Mouse (Mus musculus) urinary bladder, adult 18-20 months (tissue): ENCODE results near the gene 4930404N11Rik.

Experiments used
- DNase-seq, 2 experiments: peaks; one replicate each; pipeline ENCODE4 v3.0.0; 2022; ENCODE audit warnings: low spot score in 2 of 2, mixed read lengths in 2 of 2

4930404N11Rik gene

DNA sequence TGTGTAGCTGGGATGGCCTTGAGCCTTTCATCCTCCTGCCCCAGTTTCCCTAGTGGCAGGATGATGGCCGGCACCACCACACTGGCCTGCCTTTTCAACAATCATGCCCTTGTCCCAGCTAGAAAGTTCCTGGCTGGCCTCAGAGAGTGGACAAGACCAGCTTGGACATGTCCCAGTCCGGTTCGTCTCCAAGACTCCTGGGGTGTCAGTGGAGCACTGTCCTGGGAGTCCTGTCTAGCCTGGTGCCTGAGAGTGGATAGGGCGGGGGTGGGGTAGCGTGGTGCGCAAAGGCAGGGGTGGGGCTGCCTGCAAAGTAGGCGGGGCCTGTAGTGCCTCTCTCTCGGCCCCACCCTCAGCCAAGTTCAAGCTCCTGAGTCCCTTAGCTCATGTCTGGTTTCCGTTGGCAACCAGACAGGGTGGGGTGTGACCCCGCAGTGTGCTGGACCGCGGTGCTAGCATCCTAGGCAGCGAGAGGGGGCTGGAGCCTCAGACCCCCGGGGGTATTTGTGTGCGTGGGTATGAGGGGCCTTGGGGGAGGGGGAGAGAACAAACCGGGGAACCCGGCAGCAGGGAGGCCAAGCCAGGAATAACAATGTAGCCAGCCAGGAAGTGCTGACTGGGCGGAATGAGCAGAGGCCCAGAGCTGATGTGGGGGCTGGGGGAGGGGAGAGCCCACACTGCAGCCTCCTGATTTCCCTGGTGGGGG is 36.1 kb upstream of the 4930404N11Rik start:
- peak in 1 of 2 experiments; percentile 74 for DNase-seq

DNA sequence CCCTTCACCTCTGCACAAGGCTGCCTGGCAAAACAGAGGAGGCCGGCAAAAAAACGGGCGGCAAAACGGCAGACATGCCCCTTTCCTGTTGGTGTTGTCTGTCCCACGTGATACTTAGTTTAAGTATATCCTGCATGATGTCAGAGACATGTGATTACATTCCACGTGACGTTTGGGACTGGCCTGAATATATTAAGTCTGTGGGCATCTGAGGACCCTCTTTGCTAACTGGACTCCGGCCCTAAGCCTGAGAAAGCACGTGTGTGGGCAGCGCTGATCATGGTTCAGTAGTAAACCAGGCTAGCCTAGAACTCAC is 35.5 kb upstream of the 4930404N11Rik start:
- no peak for DNase-seq

DNA sequence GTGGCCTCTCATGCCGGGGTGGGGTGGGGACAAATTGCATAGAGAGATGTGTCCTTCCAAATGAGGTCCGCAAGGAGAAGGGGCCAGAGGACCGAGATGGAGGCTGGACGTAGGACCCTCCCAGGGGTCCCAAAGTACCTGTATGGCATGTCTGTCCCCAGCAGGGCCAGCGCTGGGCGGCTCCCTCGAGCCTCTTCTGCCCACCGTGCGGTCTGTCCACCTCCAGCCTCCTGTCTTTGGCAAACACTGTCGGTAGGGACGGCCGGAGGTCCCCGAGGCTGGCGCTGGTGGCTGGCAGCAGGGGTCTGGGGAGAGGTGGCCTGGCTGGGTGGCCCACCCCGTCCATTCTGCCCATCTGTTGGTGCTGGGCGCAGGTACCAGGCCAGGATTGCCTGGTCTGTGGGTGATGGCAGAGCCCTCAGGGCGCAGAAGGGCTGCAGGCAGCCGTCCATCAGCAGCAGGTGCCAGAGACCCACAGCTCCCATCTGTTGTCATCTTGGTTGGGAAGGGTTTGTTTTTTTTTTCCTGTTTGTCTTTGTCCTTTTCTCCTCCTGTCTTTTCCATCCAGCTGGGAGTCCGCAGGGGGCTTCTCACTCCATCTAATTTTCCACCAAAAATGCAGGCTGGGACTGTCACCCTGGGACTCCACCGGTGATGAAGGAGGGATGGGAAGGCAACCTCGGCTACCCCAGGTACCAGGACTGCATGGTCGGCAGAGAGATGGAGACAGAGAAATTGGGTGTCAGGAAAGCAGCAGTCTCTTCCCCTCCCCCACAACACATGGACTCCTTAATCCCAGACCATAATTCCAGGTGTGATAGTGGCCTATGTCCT is 35.0 kb upstream of the 4930404N11Rik start:
- no peak for DNase-seq

DNA sequence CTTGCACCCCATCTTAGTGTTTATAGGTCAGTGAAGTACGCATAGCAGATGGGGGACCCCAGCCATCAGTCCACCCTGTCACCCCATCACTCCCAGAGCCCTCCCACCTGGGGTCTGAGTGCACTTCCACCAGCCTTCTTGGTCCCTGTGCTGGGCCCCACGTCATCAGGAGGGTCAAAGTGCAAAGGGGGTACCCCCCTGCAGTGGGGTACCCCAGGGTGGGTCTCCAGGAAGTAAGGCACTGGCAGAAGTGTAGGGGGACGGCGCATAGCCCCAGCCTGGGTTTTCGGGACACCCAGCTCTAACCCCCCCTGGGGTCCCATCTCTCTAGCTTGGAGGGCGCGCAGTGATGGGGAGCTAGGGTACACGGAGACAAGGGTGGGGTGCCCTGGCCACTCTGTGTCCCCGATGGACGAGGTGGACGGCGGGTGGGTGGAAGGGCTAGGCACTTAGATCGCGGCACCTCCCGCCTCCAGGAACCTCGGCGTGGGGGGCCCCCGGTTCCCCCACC is 34.2 kb upstream of the 4930404N11Rik start:
- DNase-seq: no peak

DNA sequence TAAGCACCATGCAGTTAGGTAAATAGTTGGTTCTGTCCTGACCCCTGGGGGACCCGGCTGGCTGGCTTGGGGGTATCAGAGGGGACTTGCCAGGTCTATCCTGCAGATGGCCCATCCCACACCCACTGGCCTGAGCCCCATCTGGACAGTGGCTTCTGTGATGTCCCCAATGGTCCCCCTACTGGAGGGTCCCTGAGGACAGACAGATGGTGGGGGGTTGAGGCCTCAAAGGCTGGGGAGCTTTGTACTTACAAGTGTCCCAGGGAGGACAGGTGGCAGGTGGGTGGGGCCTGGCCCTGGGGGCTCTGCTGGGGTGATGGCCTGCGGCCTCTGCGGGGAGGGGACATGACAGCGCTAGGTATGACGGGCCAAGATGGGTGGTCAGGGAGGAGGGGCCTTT is 33.7 kb upstream of the 4930404N11Rik start:
- no peak for DNase-seq

DNA sequence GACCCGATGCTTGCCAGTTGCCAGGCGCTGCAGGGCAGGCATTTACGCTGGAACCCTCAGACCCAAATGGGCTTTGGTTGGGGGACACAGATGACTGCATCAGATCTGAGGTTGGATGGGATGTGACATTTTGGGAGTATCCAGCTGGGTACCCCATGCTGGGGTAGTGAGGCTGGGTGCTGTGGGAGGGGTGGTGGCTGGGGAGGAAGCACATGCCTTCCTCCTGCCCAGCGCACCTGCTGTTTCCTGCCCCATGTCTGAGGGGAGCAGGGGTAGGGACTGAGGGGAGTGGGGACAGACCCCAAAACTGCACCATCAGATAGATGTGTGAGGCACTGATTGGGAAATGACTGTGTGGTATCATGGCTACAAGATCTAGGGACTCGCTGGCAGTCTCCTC is 31.1 kb upstream of the 4930404N11Rik start:
- no peak for DNase-seq

DNA sequence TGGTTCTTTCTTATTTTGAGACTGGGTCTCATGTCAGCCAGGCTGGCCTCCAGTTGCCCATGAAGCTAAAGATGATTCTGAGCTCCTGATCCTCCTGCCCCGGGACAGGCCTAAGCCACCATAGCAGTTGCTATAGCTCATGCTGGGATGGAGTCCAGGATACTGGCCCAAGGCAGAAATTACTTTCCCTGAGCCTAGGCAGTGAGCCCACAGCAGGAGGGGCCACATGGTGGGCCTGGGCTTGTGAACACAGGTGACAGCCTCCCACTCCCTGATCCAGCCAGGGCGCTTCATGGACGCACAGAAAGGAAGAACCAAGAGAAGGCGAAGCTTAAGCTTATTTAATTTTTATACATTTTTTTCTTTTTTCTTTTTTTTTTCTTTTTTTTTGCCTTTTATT is 30.2 kb upstream of the 4930404N11Rik start:
- DNase-seq: no peak

DNA sequence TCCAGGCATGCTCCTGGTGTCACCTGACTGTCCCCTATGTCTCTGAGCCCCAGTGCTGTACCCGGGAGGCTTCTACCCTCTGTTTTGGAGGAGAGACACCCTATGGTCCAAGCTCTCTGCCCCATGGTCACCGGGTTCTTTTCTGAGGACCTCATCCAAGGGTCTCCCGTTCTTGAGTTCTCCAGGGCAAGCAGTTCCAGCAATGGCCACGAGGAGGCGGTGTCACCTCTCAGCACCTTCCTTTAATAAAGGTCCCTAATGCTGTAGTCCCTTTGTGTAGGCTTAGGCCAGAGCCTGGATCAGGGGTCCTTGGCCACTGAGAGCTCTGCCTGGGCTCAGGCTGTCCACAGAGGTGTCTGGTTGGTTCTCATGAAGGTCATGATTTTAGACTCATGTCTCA is 29.5 kb upstream of the 4930404N11Rik start:
- no peak for DNase-seq

DNA sequence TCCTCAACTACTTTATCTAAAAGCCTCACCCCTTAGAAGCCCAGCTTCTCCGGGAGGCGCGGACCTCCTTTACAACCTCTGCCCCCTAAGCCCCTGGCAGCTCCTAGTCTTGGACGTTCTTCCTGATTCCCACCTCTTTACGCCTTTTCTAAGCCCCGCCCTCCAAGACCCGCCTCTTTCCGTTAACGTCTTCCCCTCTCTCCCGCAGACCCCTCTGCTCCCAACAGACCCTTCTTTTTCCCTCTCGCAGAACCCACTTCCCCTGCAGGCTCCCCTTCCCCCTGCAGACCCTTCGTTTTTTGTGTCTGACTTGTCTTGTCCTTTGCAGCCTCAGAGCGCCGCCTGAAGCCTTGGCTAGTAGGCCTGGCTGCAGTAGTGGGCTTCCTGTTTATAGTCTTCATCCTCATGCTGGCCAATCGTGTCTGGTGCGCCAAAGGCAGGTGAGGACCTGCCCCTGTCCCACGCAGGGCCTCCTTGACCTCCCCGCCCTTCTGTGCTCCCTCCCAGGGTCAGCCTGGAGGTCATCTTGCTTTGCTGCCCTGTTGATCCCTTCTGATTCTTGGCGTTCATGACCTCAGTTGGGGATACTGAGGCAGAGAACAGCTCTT is 27.9 kb upstream of the 4930404N11Rik start:
- no peak for DNase-seq

DNA sequence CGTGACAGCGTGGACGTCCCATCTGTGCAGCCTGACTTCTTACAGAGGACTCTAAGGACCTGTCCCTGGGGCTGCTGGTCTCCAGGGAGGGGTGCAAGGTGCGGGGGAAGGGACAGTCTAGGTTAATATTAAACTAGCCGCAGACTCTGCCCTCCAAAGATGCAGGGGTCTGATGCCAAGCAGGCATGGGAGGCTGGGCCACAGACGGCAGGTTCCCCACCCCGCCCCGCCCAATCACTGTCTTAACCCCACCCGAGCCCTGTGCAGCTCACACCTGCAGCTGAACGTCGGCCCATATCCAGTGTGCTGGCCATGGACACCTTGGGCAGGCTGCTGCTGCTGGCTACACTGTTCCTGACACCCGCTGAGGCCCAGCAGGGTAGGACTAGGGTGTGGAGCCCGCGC is 27.2 kb upstream of the 4930404N11Rik start, which contains the start of gene Smim24:
Smim24 (plus strand) TSS at position 271 of the 405 bp plus-strand sequence.
- DNase-seq: no peak

DNA sequence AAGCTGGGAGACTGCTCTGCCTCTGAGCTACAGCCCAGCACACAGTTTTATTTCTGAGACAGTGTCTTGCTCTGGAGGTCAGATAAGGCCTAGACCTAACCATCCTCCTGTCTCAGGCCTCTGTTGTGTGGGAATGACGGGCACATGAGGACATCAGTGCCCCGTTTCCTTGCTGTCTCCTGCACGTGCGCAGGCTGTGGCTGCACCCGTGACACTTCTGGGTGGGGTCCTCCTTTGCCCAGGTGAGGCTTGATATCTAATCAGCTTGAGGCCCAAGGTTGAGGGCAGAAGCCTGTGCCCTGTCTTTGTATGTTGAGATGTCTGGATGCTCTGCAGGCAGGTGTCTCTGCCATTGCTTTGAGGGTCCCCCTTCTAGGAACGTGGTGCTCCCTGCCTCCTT is 26.7 kb upstream of the 4930404N11Rik start:
- DNase-seq: no peak

DNA sequence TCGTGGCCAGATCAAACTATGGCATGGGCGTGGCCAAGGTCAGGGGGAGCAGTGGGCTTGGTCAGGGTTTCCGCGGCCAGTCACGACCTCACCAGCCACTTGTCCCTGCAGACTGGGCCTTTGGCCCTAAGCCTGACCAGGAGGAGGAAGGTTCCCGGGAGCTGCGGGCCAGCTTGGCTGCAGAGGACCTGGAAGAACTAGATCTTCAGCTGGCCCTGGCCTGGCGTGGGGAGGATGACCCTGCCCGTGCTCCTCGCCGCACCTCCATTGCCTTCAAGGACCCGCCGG is 25.0 kb upstream of the 4930404N11Rik start:
- DNase-seq: no peak

DNA sequence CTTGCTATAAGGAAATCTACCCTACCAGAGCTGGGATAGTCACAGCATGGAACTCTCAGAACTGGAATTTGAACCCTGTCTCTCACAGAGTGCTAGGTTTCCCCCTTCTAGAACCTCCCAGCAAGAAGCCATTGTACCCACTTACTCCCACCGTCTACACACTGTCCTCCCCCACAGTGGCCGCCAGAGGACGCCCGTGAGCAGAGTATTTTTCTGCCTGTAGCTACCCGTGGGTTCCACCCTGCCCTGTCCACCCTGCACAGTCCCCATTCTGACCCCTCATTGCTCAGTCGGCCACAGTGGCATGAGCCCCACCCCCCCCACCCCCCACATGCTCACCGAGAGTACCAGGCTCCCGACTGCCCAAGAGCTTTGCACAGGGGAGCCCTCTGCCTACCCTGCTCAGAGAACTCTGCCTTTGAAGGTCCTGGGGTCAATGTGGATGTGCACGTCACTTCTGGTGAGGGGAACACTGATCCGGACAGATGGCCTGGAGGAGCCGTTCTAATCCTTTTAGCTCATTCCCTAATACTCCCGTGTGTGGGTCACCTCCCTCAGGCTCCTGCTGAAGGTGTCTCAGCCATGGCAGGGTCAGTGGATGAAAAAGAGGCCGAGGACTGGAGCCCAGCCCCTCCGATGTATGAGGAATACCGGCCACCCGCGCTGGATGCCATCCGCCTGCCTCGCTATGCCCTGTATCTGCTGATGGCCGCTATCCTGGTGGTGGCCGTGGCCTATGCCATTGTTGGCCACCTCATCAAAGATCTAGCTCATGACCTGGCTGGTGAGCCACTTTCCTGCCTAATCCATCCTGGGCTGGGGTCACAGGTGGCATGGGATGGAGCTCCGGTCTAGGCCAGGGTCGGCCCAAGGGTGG is 24.4 kb upstream of the 4930404N11Rik start:
- DNase-seq: peak in 1 of 2 experiments; percentile 65

DNA sequence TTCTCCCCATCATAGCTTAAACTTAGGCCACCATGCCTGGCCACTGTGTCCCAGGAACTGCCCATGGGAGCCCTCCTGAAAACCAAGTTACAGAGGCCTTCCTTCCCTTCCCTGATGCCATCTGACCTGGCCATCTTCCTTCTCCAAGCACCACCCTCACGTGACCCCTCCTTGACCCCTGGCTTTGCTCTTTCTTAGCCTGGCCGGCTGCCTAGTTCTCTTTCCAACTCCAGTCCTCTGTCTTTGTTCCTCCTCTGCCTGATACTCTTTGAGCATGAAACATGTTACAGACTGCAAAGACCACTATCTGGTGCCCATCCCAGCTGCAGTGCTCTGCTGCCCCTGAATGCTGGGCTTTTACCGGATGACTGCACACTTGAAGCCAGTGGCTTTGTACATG is 23.8 kb upstream of the 4930404N11Rik start:
- DNase-seq: no peak

DNA sequence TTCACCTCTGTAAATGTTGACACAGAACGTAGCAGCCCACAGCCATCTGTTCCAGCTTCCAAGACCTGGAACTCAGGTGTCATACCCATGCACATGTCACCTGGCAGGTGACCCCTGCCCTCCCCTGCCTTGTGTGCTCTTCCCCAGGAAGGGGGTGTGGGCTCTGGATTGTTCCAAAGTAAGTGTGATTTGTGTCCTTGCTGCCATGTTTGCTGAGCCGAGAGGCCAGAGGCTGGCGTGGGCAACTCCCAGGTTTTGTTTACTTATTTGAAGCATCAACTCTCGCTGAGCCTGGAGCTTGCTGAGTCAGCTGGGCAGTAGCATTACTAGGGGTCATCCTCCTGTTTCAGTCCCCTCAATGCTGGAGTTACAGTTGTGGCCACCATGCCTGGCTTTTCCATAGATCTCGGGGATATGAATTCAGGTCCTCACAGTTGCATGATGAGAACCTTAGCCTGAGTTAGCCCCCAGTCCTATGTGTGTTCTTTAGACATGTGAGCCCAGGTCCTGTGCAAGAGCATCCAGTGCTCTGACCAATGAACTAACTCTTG is 23.0 kb upstream of the 4930404N11Rik start, which contains the start of gene Gm48552:
Gm48552 (plus strand) TSS at position 501 of the 551 bp plus-strand sequence.
- no peak for DNase-seq

DNA sequence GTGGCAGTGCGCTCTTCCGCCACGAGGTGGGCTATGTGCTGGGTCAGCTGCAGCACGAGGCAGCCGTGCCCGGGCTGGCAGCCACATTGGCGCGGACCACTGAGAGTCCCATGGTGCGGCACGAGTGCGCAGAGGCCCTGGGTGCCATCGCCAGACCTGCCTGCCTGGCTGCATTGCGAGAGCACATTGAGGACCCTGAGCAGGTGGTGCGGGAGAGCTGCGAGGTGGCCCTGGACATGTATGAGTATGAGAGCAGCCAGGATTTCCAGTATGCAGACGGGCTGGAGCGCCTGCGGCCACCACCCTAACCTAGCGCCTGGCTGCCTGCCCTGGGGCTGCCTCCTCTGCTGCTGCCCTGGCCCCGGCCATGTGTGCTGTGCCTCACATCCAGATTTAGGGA is 22.1 kb upstream of the 4930404N11Rik start:
- DNase-seq: no peak

DNA sequence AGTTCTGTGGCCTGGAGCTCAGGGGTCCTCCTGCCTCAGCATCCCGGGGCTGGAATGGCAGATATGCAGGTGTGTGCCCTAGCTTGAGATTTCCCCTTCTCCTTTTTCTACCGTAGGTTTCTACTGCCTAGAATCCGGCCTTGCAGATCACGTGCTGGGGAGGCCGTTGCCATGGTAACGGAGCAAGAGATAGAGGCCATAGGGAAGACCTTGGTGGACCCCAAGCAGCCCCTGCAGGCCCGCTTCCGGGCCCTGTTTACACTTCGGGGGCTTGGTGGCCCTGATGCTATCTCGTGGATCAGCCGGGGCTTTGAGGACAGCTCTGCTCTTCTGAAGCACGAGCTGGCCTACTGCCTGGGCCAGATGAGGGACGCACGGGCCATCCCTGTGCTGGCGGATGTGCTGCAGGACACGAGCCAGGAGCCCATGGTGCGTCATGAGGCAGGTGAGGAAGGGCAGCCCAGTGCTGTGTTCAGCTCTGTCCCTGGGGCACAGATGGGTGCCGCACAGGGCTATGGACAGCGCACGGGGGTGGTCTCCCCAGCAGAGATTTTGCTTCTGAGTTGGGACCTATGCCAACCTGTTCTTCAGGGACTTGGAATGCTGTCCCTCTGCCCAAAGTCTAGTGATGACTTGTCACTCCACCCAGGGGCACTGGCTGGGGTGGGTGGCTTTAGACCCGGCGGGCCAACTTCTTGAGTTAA is 20.1 kb upstream of the 4930404N11Rik start:
- DNase-seq: no peak

DNA sequence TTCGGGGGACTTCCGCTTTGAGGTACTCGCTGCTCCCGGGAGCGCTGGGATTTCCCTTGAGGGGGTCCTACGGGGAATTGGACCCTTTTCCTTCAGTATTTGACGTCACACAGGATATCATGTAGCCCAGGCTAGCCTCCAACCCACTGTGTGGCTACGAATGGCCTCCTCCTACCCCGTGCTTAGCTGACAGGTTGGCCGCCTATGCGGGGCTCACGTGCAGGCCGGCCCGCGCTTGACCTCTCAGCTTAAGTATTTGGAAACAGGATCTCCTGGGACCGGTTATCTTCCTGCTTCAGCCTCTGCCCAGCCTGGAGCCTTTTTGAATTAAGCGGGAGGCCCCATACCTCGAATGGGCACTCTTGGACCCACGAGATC is 19.0 kb upstream of the 4930404N11Rik start:
- DNase-seq: no peak

DNA sequence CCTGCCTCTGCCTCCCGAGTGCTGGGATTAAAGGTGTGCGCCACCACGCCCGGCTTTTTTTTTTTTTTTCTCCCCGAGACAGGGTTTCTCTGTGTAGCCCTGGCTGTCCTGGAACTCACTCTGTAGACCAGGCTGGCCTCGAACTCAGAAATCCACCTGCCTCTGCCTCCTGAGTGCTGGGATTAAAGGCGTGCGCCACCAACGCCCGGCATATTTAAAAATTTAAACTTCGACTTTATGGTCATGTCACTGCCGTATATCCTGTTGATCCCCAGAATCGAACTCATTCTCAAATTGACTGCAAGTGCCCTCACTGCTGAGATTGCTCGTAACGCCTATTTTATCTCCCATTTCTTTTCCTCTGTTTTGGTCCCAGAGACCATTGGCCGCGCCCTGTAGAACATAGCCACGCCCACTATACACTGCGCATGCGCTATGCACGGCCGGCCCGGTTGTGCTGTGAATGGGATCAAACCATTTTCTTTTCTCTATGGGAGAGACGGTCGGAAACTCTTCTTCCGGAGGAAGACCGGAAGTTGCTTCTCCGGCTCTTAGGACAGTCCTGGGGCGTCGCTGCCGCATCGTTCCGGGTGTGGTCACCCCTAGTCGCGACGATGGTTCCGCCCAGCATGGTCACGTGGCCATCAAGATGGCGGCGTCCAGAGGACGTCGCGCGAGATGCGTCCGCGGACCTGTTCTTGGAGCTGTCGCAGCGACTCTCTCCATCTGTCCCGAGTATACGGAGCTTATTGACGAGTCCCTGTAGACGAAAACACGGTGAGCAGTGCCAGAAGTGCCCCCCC is 18.4 kb upstream of the 4930404N11Rik start, which contains the start of the genes Dohh and Gm48551:
Dohh (plus strand) TSS at position 627 of the 803 bp plus-strand sequence.
Gm48551 (plus strand) TSS at position 665 of the 803 bp plus-strand sequence.
- DNase-seq: peak; percentile 98 to 99

DNA sequence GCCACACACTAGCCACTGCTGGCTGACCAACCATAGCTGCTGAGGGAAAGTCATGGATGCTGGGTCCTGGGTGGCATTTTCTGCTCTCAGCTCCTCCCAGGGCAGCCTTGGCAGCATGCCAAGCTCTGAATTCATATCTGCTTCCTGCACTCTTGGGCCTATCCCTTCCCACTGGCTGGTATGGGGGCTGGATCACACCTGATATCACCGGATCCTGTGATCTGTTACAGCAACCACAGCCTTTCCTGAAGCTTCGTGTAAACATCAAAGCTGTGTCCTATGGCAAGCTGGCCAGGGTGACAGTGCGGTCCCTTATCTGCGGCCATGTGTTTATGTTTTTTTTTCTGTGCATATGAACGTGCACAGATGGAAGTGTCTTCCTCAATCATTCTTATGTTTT is 16.4 kb upstream of the 4930404N11Rik start:
- DNase-seq: no peak
